Mouse (Mus musculus) adrenal gland, adult 2 months (tissue): ENCODE measurements at regions not wholly inside any gene's neighbourhood (a gene's known extent, or its start where the extent isn't known, plus 50 kb on each side); places are given as distances from the start of the nearest gene placed in this dataset.

Source experiments
- DNase-seq: peaks from one replicate; pipeline ENCODE4 v3.0.0; 2021

GRCm38 (mm10) chr7:83031101-83031500 is 164.0 kb downstream of the Mex3b start:
- no peak for DNase-seq

GRCm38 (mm10) chr7:83032025-83032424 is 164.9 kb downstream of the Mex3b start:
- no peak for DNase-seq

GRCm38 (mm10) chr7:83032924-83033323 is 165.8 kb downstream of the Mex3b start:
- no peak for DNase-seq

GRCm38 (mm10) chr7:83035190-83035589 is 168.1 kb downstream of the Mex3b start:
- no peak for DNase-seq

DNA sequence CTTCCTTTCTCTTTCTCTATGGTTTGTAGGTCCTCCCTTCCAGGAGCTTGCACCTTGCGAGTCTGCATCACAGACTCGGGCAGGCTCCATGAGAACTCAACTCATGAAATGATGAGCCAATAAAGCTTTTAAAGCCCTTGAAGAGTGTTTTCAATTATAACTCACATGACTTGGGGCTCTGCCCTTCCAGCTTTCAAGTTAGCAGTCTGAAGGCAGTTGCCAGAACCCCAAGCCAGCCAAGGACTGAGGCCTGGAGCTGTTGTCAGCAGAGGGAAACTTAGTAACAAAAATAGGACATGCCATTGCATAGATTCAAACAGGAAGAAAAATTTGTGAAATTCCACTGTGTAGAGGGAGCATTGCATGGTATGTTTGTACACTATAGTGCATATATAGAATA is 169.3 kb downstream of the Mex3b start:
- DNase-seq = no peak

GRCm38 (mm10) chr7:83037100-83037499 is 170.0 kb downstream of the Mex3b start:
- no peak for DNase-seq

- no peak for DNase-seq
Measured at GRCm38 (mm10) chr7:83037714-83038113, 170.6 kb downstream of the Mex3b start.

DNA sequence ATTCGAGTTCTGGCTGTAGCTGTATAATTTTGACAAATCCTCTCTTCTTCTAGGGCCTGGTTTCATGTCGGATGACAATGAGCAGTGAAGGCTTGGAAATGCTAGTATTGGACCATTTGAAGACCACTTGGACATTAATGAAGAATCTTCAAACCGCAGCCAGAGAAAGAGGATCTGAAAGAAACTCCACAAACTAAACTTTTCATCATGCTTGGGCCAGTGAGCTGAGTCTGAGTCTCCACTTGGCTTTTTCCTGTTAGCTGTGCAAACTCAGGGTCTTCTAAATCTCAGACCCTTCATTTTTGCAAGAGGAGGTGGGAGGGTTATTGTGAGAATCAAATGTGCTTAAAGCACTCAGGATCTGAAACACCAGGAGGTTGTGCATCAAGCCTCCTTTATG is 176.6 kb downstream of the Mex3b start:
- DNase-seq = no peak

GRCm38 (mm10) chr7:83045266-83045665 is 178.1 kb downstream of the Mex3b start:
- no peak for DNase-seq

DNA sequence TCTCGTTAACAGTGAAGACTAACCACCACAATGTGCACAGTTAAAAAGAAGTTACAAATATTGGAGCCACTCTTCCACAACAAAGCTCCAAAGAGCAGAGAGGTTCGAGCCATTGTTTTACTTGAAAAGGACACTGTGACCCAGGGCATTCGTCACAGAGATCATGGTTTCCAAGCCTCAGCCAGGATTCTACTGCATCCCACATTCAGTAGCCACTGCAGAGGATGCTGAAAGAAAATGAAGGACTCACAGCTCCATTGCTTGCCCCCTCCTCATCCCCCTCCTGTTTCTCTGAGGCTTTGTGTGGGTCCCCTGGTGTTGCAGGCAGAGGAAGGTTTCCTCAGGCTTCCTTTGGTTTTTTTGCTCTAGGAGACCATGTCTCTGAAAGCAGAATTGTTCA is 182.9 kb downstream of the Mex3b start:
- no peak for DNase-seq

DNA sequence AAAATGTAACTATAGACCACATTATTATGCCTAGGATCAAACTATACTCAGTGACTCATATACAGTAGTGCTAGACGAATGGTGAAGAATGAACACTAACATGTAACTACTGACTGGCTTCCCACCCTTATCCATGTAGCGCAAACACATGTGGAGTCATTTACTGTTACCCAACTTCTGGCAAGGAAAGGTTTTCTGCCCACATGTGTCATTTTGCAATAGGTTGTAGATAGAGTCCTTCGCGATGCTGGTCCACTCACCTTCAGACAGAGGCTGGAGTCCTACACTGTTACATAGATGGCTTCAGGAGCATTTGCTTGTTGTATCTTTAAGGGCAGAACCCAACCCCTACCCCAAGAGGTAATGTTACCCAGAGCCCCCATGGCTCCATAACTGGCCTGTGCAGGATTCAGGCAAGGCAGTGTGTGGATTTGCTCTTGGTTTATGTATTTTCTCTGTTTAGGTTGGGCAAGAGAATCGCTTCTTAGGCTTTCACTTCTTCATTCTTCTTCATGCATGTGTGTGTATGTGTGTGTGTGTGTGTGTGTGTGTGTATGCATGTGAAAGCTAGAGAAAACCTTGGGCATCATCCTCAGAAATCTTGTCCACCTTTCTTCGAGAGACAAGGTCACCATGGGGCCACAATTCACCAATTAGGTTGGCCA is 183.8 kb downstream of the Mex3b start:
- DNase-seq = no peak

- DNase-seq = no peak
Measured at GRCm38 (mm10) chr7:83056101-83056935, 189.2 kb downstream of the Mex3b start.

DNA sequence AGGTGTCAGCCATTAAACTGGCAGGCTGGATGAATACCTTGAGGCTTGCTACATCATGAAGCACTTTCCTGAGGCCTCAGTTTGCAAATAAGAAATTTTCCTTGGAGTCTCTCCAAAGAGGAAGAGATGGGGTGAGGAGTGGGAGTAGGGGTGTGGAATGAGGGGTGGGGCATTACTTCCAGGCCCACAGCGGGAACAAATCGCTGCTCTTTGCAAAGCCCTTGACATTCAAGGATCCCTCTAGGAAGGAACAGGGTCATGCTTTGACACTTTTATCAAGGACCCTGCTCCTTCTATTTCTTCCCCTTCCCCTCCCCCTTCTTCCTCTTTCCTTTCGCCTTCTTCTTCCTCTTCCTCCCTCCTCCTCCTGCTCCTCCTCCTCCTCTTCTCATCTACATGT is 193.2 kb downstream of the Mex3b start:
- no peak for DNase-seq

- DNase-seq = no peak
Measured at GRCm38 (mm10) chr7:83060733-83061132, 193.6 kb downstream of the Mex3b start.

DNA sequence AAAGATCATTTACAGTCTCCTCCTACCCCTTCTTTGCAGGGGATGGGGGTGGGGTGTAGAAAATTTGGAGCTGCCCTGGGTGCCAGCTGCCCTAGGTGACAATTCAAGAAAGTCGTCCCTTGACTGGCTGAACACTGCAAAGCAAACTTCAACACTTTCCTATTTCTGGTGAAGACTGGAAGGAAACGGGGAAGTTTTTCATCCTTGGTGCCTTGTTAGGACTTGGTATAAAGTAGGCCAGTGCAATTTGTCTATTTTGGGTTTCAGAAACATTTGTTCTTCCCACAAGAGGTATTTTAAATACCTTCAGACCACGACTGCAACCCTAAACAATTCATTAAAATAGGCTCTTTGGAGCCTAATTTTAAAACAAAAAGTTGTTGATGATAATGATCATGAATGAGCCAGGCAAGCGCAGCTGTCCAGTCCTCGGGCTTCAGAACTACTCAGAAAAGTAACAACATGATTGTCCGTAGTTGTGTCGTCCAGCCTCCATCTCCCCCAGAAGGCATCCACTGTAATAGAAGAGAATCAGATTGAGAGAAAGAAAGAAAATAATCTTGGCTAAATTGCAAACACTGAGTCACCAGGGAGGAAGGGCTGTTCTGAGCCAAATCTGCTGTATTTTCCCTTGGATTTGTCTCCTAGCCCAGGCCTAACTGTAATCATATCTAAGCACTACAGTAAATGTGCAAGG is 194.2 kb downstream of the Mex3b start:
- no peak for DNase-seq

- no peak for DNase-seq
Measured at GRCm38 (mm10) chr7:83061894-83062477, 194.9 kb downstream of the Mex3b start.

GRCm38 (mm10) chr7:83063559-83063958 is 196.4 kb downstream of the Mex3b start:
- DNase-seq = no peak

GRCm38 (mm10) chr7:83065341-83065740 is 198.2 kb downstream of the Mex3b start:
- no peak for DNase-seq

DNA sequence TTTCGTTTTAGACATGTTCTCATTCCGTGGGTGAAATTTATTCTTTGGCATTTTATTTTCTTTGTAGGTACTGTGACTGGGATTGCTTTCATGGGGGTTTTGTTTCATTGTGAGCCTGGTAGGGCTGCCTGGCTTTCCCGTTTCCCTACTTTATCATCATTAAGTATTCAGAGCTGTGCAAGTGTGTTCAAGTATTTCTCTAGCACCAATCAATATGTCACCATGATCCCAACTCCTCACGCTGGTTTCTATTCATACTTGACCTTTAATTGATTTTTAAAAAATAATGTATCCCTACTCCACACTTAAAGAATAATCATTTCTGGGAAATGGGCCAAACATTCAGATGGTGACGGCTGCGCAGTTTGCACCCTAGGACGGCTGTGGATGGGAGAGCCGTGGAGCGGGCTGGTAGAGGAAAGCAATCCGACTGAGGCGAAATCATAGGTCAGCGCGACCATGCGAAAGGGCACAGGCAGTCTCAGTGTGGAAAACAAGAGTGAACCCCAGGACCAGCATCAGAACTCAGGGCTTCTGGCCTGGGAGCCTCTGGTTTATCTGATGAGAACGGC is 207.4 kb downstream of the Mex3b start:
- DNase-seq = no peak

DNA sequence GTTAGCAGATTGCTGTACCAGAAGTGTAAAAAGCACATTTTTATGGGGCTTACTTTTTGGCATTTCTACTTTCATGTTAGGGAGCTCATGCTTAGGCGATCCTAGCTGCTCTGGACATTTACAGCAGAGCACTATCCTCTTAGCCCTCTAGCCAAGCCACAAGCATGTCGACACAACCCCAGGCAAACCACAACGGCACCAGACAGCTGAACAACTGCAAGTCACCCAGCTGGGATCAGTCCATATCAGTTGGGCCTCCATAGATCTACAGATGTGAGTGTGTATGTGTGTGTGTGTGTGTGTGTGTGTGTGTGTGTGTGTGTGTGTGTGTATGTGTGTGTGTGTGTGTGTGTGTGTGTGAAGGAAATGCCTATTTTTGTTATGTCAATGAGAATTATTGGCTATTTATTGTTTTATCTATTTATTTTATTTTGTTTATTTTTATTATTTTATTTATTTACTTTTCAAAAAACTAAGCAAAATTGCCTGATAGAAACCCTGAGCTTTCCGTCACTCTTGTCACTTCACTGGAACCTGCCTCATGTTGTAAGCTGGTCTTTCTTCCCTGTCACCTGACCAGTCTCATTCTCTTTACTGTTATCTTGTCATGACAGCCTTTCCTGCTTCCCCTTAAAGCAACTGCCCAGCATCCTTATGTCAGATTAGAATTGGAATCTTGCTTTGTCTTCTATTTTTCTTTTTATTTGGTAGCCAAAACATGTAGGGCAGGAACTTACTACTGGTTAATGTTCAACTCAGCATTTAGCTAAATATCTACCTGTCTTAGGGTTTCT is 208.2 kb downstream of the Mex3b start:
- peak; percentile 8 for DNase-seq
